Mouse (Mus musculus): Measurements from ENCODE around the gene Gm10645.

The Gm10645 gene

DNA sequence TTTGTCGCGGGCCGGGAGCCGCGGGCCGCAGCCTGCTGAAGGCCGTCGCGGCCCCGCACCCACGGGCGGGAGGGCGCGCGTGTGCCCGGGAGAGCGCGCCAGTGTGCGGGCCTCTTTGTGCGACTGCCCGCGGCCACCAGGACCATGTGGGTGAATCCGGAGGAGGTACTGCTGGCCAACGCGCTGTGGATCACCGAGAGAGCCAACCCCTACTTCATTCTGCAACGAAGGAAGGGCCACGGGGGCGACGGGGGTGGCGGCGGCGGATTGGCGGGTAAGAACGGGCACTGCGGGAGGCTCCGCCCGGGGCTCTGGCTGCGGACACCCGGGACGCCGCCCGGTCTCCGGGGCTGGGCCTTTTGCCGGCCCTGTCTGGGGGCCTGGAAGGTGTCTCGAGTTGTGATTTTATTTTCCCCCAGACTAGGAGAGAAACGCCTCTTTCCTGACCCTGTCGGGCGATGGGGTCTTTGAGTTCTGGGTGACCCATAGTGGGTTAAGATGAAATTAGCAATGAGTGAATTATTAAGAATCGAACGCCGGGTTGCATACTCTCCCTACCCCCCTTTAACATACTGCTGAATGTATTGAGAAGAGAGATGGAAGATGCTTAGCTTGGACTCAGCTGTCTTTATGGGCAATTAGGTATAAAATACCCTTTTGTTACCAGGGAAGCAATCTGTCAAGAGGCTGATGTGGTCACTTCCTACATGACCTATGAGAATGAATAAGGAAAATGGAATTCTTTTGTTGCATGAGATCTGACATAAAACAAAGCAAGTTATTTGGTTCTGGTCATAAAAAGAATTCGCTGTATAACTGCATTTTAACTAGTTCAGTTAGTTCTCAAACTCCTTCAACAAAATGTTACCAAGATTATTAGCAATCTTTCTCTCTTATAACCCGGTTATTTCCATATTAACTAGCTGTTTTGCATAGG lies at the start of gene Gm10645:
Gm10645 (minus strand) TSS at position 240 of the 937 bp plus-strand sequence.
- DNase-seq (ENCODE audit: low spot score): peak; percentile 23

DNA sequence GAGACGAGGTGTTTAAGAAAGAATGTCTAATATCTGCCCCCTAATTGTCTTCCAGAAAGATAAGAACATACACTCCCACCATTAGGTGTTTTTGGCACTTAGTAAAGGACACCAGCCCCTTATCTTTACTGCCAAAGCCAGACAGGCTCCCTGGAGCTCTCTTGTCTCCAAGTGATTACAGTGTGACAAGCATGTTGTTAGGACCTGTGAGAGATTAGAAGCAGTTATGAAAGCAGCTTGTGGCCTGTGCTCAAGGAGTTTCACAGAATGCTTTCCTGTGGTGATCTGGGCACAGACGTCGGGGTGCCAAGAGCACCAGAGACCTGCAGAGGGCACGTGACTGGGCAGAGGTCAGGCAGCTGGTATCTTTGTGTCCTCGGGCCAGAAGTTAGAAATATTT lies 49.1 kb upstream of the Gm10645 start:
- DNase-seq (ENCODE audit: low spot score): no peak

DNA sequence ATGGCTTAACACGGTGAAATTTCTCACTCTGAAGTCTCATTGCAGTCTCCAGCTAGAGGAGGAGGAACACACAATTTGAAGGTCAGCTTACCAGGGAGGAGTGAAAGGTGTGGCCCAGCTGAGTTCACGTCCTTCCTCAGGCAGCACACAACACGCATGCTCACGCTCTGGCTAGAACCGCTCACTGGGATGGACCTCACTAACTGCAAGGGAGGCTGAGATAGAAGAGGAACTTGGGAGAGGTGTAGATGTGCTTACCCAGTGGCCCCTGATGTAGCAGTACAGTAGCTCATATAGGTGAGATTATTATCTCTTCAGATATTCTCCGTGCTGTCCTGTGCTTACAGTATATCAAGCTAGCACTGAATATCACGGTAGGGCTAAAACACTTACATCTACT lies 44.7 kb upstream of the Gm10645 start:
- DNase-seq (ENCODE audit: low spot score): no peak

DNA sequence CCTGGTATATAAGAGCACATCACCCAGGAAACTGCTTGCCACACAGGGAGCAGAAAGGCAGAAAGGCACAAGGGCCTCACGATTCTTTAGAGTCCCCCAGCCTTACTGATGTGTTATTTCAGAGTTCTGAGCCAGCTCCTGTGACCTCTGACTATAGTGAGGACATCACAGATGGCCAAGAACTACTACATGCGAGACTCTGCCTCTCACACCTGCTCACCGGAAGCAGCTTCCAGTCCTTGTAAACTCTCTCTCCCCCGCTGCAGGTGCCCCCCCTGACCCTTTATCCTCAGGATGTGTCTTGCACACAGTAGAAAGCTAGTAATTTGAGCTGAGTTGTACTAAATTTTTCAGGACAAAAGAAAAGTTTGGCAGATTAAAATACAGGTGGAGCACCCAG lies 43.6 kb upstream of the Gm10645 start:
- no peak for DNase-seq (ENCODE audit: low spot score)

DNA sequence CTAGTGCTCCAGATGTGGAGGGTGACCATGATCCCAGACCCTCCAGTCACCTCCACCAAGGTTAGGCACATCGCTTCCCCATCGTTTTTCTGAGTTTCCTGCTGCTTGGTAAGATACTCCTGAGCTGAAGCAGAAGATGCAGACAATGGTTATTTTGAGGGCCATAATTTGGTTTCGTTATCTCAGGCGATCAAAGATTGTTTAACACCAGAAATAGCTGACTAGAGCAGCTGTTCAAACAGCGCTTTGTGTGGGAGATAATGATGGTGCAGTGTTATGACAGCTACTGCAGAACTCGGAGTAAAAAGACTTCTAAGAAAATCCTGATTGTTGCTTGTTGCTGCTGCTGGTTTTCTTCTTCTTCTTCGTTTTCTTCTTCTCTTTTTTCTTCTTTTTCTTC lies 39.9 kb upstream of the Gm10645 start:
- DNase-seq (ENCODE audit: low spot score): no peak

DNA sequence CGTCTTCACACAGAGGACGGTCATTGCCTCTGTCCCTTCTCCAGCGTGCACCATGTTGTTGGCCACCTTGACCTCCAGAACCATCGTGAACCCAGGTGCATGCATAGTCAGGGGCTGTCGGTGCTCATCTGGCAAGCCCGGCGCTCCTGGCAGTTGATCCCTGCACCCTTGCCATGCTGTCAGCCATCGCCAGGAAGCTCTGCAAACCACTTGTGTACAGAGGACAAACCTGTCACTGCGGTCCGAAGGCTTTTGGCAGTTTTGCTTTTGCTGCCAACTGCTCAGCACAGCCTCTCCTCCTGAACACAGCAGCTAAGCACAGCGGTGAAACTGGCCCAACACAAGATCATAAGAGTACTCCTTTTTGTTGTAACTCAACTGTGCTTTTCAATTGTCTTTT lies 37.0 kb upstream of the Gm10645 start:
- no peak for DNase-seq (ENCODE audit: low spot score)

DNA sequence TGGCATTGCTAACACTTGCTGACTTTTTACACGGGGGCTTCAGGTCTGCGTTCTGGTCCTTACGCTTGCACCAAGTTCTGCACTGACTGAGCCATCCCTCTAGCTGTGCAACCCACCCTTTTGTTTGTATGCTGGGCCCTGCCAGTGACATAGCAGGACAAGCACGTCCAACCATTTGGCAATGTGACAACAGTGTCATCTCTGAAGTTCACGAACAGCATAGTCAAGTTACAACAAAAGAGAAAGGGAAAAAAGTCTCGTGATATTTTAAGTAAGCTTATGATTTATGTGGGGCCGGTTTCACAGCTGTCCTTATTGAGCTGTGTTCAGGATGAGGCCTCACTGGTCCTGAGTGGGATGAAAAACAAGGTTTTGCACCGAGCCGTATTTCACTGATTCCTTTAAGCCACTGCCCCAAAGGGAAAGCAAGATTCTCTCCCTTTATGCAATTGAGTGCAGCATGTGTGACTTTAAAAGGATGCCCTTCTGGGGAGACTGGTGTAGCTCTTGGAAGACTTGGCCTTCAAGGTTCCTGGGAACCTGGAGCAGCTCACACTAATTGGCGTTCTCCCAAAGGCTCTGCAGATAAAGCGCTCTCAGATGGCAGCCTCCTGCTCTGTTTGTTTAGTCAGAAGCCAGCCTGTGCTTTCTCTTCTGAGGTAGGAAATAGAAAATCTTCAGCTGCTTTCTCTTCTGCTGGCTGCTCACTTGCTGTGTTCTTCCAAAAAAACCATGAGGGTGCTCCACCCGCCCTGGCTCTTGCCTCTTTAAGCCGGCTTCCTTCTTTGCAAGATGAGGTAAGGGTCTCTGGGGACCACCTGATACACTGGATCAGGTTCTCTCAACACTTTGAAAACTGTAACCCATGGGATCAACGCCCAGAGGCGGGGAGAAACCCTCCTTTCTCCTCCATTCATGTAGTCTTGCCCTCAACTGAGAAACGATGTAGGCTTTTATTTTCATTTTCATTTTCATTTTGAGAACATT lies 34.5 kb upstream of the Gm10645 start:
- DNase-seq (ENCODE audit: low spot score): peak; percentile 38

DNA sequence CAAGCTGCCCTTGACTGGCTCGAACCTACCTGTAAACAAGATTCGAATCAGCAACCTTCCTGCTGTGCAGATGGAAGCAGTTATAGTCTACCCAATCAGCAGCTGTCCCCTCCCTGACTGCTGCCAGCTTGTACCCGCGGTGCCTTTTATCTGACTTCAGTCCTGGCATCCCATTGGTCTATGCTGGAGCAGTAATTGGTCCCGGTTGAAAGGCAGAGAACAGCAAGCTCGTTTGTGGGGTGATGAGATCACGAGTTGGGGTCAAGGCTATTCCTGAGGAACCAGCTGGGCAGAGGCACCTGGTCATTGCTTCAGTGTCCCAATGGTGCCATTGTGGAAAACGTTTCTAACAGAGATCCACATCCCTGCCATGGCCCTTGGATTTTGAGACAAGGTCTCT lies 33.7 kb upstream of the Gm10645 start:
- no peak for DNase-seq (ENCODE audit: low spot score)

DNA sequence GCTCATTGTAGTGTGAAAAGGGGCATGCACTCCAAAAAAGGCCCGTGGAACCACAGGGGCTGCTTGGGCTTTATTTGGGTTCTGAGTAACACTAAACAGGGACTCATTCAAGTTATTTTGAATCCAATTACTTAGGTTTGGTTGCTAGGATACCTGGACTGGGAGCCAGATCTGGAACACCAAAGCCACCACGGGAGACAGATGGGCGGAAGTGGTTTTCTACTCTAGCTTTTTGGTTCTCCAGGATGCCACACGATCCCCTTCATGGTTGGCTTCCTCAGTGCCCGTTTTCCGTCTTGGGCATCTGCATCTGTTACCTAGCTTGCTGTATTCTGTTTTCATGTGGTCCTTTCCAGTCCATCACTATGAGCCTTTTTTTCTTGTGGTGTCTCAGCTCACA lies 30.1 kb upstream of the Gm10645 start:
- DNase-seq (ENCODE audit: low spot score): no peak

DNA sequence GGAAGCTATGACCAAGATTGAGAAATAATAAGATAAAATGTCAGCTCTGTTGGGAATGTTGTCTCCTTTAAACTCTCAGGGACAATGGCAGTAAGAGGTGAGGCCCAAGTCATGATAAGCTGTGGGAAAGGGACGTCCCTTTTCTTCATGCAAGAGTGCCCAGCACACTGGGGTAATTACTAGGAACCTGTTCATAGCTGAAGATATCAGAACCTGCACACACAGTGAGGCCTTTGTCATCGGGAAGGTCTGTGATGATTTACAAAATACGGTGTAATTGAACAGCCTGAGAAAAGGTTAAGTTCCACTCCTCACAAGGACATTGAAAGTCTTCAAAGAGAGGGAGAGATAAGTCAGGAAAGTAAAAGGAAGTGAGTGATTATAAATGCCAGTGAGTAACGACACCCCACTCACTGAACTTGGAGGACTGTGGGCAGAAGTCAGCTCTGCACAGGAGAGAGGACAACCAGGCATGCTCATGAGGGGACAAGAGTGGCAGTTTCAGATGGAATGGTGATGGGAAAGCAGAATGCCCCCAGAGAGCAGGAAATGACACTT lies 23.6 kb upstream of the Gm10645 start:
- DNase-seq (ENCODE audit: low spot score): no peak

DNA sequence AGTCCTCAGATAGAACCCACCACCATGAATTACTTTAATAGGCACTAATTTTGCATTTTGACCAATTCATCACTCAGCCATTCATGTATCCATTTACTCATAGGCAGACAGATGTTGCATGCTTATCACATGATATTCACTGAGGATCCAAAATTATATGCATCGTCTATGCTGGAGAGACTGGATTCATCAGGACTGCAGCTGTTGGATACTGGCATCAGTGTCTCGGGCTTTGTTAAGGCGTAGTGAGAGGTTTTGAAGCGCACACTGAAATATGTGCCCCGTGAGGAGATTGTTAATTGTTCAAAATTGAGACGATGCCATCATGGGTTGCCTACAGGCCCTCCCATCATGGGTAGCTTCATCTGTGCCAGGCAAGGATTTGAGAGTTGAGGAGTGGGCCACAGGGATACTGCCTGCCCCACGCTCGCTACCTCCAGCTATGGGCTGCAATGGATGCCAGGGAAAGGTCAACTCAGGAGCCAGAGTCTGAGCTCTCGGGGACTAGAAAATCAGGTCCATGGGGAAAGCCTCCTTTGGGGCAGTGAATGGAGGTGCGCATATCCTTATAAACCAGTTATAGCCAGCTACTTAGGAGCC lies 21.5 kb upstream of the Gm10645 start:
- no peak for DNase-seq (ENCODE audit: low spot score)

DNA sequence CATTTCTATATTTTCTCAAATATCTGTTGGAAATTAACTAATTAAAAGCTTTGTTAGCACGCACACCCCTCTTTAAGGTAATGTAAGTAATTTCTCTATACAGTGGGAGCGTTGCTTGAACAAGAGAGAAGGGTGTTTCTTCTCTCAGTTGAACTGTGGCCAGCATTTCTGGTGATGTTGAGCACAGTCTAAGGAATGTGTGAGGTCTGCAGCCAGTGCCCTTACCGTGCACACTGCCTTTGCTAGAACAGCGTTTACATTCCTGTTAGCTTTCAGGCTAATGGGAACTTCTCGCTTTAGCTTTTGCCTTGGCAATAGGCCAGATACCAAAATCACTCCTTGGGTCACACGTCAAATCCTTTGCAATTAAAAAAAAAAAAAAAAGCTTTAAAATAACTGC lies 20.4 kb upstream of the Gm10645 start:
- DNase-seq (ENCODE audit: low spot score): no peak

DNA sequence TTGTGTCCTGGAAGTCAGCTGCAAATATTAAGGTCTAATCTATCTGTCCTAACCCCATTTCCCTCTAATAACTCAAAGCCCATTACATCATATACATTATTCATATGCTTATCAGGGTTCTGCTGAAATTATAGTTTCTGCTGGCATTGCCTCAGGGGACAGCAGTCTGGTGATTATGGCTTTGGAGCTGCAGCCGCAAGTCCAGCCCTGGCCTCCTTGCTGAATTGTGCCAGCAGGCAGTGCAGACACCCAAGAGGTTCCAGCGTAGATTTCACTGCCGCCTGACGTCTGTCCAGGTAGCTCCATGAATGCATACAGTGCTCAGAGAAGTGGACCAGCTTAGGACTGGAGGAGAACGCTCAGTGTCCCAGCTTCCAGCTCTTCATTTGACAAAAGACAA lies 16.8 kb upstream of the Gm10645 start:
- no peak for DNase-seq (ENCODE audit: low spot score)

DNA sequence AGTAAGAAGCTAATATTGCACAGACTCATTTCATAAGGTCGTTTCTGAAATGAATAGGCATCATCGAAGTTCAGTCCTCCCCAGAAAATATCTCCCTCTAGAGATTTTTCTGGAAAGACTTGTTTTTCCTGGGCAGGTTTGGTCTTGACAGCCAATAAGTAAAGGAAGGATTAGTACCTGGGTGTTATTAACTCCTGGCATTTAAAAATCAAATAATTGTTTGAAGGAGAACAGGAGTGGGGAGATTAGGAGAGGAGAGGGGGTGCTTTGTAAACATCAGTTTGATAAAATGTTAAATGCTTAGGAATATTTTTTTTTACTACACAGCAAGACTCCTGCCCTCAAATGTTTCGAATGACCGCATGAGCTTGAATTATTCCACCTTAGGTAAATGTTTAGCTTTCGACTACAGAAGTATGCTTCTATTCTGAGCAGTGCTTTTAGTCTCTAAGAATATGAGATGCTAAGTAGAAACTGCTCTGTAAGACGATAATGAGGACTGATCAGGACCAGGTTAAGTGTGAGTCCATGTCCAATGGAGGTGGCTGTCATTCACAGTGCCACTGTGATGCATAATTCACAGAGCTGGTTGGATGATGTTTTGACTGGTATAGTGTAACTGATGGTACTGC lies 16.0 kb upstream of the Gm10645 start:
- DNase-seq (ENCODE audit: low spot score): no peak

DNA sequence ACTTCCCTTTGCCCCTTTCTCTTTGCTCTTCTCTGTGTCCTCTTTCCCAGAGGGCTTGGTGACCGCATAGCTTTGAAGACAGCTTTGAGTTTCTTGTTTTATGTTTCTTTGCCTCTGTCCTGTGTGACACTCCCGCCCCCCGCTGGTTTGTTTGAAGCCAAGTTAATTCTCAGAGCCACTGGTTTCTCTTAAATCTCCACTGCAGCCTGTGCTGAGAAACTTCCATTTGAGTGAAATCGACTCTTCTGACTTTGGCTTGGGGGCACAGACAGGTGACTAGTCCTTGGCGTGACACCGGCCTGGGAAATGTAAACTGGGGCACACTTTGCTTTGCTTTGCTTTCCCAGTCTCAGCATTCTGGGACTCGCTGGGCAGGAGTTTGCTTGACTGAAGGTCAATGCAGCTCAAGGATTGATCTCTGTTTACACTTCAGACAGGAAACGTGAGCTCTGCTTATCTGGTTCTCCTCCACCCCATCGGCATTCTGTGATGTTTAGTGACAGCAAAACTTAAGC lies 12.3 kb upstream of the Gm10645 start:
- no peak for DNase-seq (ENCODE audit: low spot score)

DNA sequence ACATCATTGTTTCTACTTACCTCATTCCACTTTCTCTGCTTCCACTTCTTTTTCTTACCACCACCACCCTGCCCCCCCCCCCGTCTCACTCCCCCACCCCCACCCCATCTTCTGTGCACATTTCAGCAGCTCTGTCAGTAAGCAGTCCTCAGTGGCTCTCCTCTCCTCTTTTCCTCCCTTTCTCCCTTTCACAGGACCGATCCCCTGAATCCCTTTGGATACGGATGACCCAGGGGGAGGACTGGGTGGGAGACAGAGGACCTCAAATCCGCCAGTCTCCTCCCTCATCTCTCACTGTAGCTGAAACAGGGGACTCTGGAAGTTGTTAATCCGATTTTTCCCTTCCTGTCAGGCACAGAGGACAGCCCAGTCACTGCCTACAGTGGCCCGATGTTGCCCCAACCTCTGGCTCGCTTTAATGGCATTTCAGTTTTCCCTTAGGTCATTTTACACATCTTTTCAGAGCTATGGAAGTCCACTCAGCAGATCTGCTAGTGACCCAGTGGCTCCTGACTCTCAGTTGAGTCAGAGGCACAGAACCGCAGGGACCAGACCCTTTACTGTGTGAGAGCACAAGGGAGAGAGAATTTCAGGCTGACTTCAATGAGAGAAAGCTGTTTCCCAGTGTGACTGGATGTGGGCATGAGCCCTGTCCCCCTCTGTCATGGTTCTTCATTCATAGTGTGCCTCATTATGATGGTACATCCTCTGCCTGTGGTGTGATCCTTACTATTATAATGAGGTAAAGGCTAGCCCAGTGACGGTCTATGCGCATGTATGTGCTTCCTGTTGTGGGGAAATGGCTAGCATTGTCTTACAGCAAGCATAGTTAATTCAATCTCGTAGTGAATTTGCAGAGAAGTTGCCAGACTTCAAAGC lies 11.6 kb upstream of the Gm10645 start:
- no peak for DNase-seq (ENCODE audit: low spot score)

DNA sequence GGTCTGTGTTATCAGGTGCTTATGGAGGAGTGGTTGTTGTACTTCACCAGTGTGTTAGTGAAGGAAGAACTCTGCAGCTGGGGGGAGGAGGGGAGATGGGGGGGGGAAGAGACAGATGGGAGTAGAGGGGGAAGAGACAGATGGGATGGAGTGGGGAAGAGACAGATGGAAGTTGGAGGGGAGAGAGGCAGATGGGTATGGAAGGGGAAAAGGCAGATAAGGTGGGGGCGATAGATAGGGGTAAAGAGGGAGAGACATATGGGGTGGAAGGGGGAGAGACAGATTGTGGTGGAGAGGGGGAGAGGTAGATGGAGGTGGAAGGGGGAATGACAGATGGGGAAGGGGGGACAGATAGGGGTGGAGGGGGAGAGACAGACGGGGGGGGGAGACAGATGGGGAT lies 10.8 kb upstream of the Gm10645 start:
- no peak for DNase-seq (ENCODE audit: low spot score)

DNA sequence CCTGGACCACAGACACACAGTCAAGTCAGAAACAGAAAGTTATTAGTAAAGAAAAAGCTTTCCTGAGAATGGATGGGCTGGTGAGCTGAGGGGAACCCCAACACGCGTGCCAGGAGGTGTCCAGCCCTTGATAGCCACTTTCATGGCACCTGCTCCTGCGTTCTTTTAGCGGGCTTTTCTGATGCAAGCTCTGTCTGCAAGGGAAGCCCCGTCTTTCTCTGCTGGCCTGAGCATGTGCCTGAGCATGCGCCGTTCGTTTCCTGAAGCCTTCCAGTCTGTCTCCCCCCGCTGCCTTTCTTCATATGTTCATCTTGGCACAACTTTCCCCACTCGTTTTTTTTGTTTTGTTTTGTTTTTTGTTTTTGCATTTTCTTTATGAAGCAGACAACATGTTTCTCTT lies 9.7 kb upstream of the Gm10645 start:
- no peak for DNase-seq (ENCODE audit: low spot score)

DNA sequence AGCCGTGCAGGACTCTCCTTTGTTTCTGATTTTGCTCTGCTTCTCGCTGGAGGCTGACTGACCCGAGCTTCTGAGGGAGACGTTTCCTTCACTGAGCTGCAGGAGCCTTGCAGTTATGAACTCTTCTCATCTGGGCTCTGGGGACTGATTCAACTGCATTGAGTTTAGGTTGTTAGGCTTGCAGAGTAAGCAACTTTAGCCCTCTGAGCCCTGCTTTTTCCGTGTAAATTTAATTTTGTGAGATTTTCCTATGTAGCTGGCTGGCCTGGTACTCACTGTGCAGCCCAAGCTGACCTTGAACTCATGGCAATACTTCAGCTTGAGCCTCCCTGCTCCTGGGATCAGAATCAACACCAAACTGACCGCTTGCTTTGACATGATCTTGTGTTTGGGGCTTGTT lies 4.9 kb upstream of the Gm10645 start:
- DNase-seq (ENCODE audit: low spot score): no peak

DNA sequence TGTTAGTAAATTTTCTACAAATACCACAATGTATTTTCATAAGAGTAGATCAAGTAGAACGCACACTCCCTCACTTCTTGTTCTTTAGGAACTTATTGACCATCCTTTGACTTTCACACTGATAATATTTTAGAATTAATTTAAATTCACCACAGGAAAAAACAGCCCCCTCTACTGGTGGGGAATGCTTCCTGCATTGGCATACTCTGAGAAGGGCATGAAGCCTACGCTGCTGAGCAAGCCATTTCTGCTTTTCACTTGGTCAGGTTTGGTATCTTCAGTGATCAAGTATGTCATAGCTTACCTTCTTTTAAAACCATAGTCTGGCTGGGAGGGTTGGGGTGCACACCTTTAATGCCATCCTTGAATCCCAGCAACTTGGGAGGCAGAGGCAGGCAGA lies 3.7 kb upstream of the Gm10645 start:
- no peak for DNase-seq (ENCODE audit: low spot score)
